Mouse (Mus musculus): ENCODE results near the gene Rufy4.
A peak's percentile ranks its signal among the peaks of the same experiment; 100 is the strongest.
"Not testable (repeated sequence)": the region's sequence is repeated elsewhere in the genome, so short reads cannot be mapped to it uniquely, and the experiment has no call there.

Rufy4 gene

DNA sequence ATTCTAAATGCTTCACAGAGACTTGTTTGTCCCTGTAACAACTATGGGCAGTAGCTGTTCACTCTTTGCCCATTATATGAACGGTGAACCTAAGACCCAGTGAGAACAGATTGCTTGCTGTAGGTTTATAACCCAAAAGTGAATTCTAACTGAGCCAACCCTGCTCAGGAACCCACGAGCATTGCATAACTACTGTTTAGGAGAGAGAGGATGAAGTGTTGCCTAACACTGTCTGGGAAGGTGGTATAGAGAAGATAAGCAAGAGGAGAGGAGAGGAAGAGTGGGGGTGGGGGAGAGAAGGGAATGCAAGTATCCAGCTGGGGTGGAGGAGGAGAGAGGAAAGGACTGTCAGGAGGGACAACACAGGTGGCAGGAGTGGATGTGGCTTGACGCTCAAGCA lies 25.8 kb downstream of the Rufy4 start:
- no peak for DNase-seq

- no peak for DNase-seq
These were observed 28.3 kb downstream of the Rufy4 start, which contains the start of gene Cxcr2 for GRCm38 (mm10) chr1:74153461-74154184. Gene Cxcr2, plus strand, starts transcription at chr1:74153989.

- no peak for DNase-seq
These were observed 30.2 kb downstream of the Rufy4 start for GRCm38 (mm10) chr1:74155435-74156012.

DNA sequence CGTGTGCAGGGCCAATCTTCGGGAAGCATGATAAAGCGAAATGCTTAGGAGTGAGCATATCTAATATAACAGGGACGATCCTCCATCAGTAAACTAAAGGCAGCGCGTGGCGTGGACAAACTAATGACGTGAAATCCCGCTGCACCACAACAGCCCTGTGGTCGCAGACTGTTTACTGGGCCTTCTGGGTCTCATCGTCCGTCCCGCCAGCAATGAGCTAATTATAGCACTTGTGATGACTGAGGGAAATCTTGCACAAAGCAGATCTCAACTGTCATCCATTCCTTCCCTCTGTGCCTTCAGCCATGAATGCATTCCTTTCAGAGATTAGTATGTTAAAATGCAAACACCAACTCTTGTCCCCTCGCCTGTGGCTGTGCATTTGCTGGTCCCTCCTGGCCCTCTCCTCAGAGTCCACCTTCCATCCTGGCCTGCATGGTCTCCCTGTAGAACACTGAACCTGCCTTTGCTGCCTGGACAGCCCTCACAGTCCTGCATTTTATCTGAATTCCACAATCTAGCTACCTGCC lies 31.1 kb downstream of the Rufy4 start:
- DNase-seq: no peak

GRCm38 (mm10) chr1:74159613-74160012 lies 34.3 kb downstream of the Rufy4 start:
- not testable (repeated sequence) for DNase-seq

GRCm38 (mm10) chr1:74160036-74160435 lies 34.7 kb downstream of the Rufy4 start:
- DNase-seq: no peak

DNA sequence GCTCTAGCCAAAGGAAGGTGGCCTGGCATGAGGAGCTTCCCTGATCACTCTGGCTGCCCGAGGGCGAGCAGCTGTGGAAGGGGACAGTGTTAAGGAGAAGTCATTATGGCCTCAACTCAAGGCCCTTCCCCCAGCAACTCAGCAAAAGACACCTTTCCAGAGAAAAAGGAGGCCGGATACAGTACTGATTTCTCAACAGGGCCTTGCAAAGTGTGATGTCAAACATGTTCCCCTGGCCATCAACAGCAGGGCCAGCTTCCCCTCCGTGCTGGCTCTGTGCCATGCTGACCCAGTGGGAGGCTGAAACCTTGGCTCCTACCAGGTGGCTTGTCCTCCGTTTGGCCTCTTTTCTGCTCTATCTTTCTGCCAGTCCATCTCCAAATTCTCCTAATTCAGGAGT lies 41.8 kb downstream of the Rufy4 start:
- DNase-seq: peak; percentile 21 to 51

- DNase-seq: no peak
These were observed 44.4 kb downstream of the Rufy4 start for GRCm38 (mm10) chr1:74169721-74170120.

DNA sequence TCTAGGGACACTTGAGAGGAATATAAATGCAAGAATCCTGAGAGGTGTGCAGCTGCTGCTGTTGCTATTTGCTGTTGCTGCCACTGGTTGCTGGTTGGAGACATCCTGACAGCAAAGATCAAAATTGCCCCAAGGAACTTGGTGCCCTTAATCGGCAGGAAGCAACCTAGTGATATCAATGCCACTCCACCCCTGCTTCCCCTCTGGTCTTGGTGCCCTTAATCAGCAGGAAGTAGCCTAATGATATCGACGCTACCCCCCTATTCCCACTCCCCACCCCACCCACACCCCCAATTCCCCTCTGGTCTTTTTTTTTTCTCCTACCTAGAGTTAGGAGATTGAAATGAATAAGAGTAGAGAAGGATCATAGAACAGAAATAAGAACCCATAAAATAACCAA lies 47.4 kb downstream of the Rufy4 start:
- no peak for DNase-seq

DNA sequence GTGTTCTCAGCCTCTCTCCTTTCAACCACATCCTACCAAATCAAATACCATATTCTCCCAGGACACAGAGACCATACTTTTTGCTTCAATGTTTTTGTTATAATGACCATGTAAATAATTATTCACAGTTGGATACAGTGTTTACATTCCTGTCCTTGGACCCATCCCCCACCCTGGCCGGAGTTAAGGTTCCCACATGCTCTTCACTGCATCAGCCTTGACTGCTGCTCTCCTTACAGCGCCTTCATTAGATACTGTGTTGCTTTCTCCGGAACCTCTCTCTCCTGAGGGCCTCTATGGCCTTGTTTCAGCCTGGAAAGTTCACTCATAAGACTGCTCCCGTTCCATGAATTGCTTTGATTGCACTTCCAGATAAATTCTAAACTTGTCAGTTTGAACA lies 50.4 kb downstream of the Rufy4 start:
- DNase-seq: no peak

DNA sequence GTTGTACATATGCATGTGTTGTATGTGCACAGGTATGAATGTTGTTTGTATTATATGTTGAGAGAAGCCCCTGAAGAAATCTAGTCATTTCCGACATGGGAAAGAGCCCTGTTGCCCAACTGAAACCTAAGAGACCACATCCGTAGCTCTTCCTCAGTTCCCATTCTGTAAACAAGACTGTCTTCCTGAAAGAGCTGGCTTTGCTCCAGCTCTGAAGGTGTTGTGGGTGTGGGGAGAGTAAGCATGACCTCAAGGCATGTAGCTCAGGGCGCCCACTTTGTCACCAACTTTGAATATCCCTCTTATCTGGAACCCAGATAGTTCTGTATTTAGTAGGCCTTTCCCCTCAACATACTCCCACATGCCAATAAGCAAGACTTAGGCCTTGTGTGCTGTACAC lies 53.3 kb downstream of the Rufy4 start:
- no peak for DNase-seq

- DNase-seq: no peak
These were observed 54.5 kb downstream of the Rufy4 start for GRCm38 (mm10) chr1:74179624-74180408.

- DNase-seq: no peak
These were observed 56.1 kb downstream of the Rufy4 start for GRCm38 (mm10) chr1:74181462-74181861.

- DNase-seq: no peak
These were observed 57.7 kb downstream of the Rufy4 start for GRCm38 (mm10) chr1:74183006-74183405.

GRCm38 (mm10) chr1:74190471-74190870 lies 65.1 kb downstream of the Rufy4 start:
- DNase-seq: no peak

- DNase-seq: no peak
These were observed 67.4 kb downstream of the Rufy4 start for GRCm38 (mm10) chr1:74192711-74193110.

DNA sequence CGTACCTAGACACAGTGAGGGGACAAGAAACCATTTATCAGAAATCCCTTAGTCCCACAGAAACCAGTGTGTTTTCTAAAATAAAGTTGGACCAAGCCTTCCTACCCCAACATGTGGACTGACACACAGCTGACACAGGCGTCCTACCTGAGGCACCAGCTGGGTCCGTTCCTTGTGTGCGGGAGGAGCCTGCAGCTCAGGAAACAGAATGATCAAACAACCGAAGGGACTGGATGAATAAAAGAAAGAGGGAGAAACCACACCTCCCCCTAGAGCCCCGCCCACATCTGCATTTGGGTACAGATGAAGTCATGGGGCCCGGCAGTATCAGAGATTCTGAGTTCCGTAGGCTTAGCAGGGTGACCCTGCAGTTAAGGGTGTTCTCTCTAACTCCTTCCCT lies 69.1 kb downstream of the Rufy4 start, which contains the start of gene Cxcr1:
Cxcr1 (minus strand) TSS at position 187 of the 400 bp plus-strand sequence.
- no peak for DNase-seq

DNA sequence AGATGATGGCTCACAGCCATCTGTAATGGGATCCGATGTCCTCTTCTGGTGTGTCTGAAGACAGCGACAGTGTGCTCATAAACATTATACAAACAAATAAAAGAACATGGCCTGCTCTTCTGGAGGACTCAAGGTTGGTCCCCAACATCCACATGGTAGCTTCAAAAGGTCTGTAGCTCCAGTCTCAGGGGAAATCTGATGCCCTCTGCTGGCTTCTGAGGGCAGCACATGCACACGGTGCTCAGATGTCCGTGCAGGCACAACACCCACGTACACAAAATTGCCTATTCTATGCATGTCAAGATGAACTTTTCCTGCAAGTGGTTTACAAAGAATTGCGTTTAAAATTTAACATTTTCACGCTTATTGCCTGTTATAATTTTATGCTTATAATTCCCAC lies 70.6 kb downstream of the Rufy4 start:
- DNase-seq: peak in 1 of 2 experiments; percentile 8

GRCm38 (mm10) chr1:74196621-74197419 lies 71.5 kb downstream of the Rufy4 start:
- no peak for DNase-seq
